Mouse (Mus musculus): ENCODE results near the gene Got2. TPM values are rescaled to one million over a fixed set of nuclear protein-coding genes. Genes with fewer than 3 reads are reported as not detected.
A peak's percentile ranks its signal among the peaks of the same experiment; 100 is the strongest.
"Not testable (repeated sequence)": the region's sequence is repeated elsewhere in the genome, so short reads cannot be mapped to it uniquely, and the experiment has no call there.

The Got2 gene
- polyA plus RNA-seq, 1 experiment = 217 TPM

- no peak overlapping the region for H3K4me3 ChIP-seq (ENCODE audit: insufficient read depth, low read length)
- H3K4me1 ChIP-seq (ENCODE audit: control insufficient read depth, insufficient read depth, low read length) = peaks cover 1% of the 10 kb centered on the region; the same call in 1 of the 2 replicates
- TF ChIP-seq CTCF (IDR thresholded peaks at IDR 0.05; ENCODE audit: extremely low read depth, insufficient read depth, low read length) (peak; percentile 96), POLR2A (IDR thresholded peaks at IDR 0.05; ENCODE audit: extremely low read depth, insufficient read depth, low read length) (no peak)
- no peak overlapping the region for H3K27ac ChIP-seq (ENCODE audit: insufficient read depth, low read length)
These were observed 55.5 kb downstream of the Got2 start for GRCm38 (mm10) chr8:95832603-95833434.

GRCm38 (mm10) chr8:95830144-95830543 is 58.2 kb downstream of the Got2 start:
- TF ChIP-seq CTCF (IDR thresholded peaks at IDR 0.05; ENCODE audit: extremely low read depth, insufficient read depth, low read length) = no peak
- no peak for TF ChIP-seq POLR2A (IDR thresholded peaks at IDR 0.05; ENCODE audit: extremely low read depth, insufficient read depth, low read length)
- Histone ChIP-seq H3K27ac (ENCODE audit: insufficient read depth, low read length) (no peak overlapping the region), H3K4me3 (ENCODE audit: insufficient read depth, low read length) (no peak overlapping the region), H3K4me1 (ENCODE audit: control insufficient read depth, insufficient read depth, low read length) (peaks cover 1% of the 10 kb centered on the region; the same call in 1 of the 2 replicates)

GRCm38 (mm10) chr8:95825162-95825561 is 63.2 kb downstream of the Got2 start, which contains the start of gene Sap18b:
Gene Sap18b, plus strand, starts transcription at chr8:95825346.
- H3K27ac ChIP-seq (ENCODE audit: insufficient read depth, low read length); H3K4me1 ChIP-seq (ENCODE audit: control insufficient read depth, insufficient read depth, low read length): not testable (repeated sequence)

GRCm38 (mm10) chr8:95822699-95823098 is 65.6 kb downstream of the Got2 start:
- Histone ChIP-seq H3K4me3 (ENCODE audit: insufficient read depth, low read length) (no peak overlapping the region), H3K4me1 (ENCODE audit: control insufficient read depth, insufficient read depth, low read length) (no peaks in the 10 kb centered on the region), H3K27ac (ENCODE audit: insufficient read depth, low read length) (no peak overlapping the region)
- no peak for TF ChIP-seq CTCF (IDR thresholded peaks at IDR 0.05; ENCODE audit: extremely low read depth, insufficient read depth, low read length)

More at GRCm38 (mm10) chr8:95825162-95825561, 63.2 kb downstream of the Got2 start, which contains the start of gene Sap18b:
- not testable (repeated sequence) for H3K4me3 ChIP-seq (ENCODE audit: insufficient read depth, low read length)

GRCm38 (mm10) chr8:95822096-95822495 is 66.3 kb downstream of the Got2 start:
- Histone ChIP-seq H3K4me1 (ENCODE audit: control insufficient read depth, insufficient read depth, low read length) (no peaks in the 10 kb centered on the region), H3K27ac (ENCODE audit: insufficient read depth, low read length) (no peak overlapping the region), H3K4me3 (ENCODE audit: insufficient read depth, low read length) (no peak overlapping the region)
- no peak for TF ChIP-seq POLR2A (IDR thresholded peaks at IDR 0.05; ENCODE audit: extremely low read depth, insufficient read depth, low read length)
- TF ChIP-seq CTCF (IDR thresholded peaks at IDR 0.05; ENCODE audit: extremely low read depth, insufficient read depth, low read length) = no peak

- TF ChIP-seq CTCF (IDR thresholded peaks at IDR 0.05; ENCODE audit: extremely low read depth, insufficient read depth, low read length) (no peak), POLR2A (IDR thresholded peaks at IDR 0.05; ENCODE audit: extremely low read depth, insufficient read depth, low read length) (no peak)
- Histone ChIP-seq H3K4me3 (ENCODE audit: insufficient read depth, low read length) (no peak overlapping the region), H3K4me1 (ENCODE audit: control insufficient read depth, insufficient read depth, low read length) (no peaks in the 10 kb centered on the region), H3K27ac (ENCODE audit: insufficient read depth, low read length) (no peak overlapping the region)
These were observed 67.1 kb downstream of the Got2 start for GRCm38 (mm10) chr8:95821266-95821665.

- TF ChIP-seq POLR2A (IDR thresholded peaks at IDR 0.05; ENCODE audit: extremely low read depth, insufficient read depth, low read length) (no peak), CTCF (IDR thresholded peaks at IDR 0.05; ENCODE audit: extremely low read depth, insufficient read depth, low read length) (no peak)
These were observed 70.1 kb downstream of the Got2 start for GRCm38 (mm10) chr8:95818211-95818610.

GRCm38 (mm10) chr8:95817597-95817996 is 70.8 kb downstream of the Got2 start:
- no peak overlapping the region for H3K27ac ChIP-seq (ENCODE audit: insufficient read depth, low read length)
- no peak overlapping the region for H3K4me3 ChIP-seq (ENCODE audit: insufficient read depth, low read length)

More at GRCm38 (mm10) chr8:95818211-95818610, 70.1 kb downstream of the Got2 start:
- Histone ChIP-seq H3K4me1 (ENCODE audit: control insufficient read depth, insufficient read depth, low read length) (no peaks in the 10 kb centered on the region), H3K27ac (ENCODE audit: insufficient read depth, low read length) (no peak overlapping the region), H3K4me3 (ENCODE audit: insufficient read depth, low read length) (no peak overlapping the region)

GRCm38 (mm10) chr8:95816044-95816708 is 72.2 kb downstream of the Got2 start:
- Histone ChIP-seq H3K4me1 (ENCODE audit: control insufficient read depth, insufficient read depth, low read length) (no peaks in the 10 kb centered on the region), H3K27ac (ENCODE audit: insufficient read depth, low read length) (no peak overlapping the region), H3K4me3 (ENCODE audit: insufficient read depth, low read length) (no peak overlapping the region)
- TF ChIP-seq POLR2A (IDR thresholded peaks at IDR 0.05; ENCODE audit: extremely low read depth, insufficient read depth, low read length) (no peak), CTCF (IDR thresholded peaks at IDR 0.05; ENCODE audit: extremely low read depth, insufficient read depth, low read length) (no peak)

More at GRCm38 (mm10) chr8:95817597-95817996, 70.8 kb downstream of the Got2 start:
- TF ChIP-seq CTCF (IDR thresholded peaks at IDR 0.05; ENCODE audit: extremely low read depth, insufficient read depth, low read length) = no peak
- TF ChIP-seq POLR2A (IDR thresholded peaks at IDR 0.05; ENCODE audit: extremely low read depth, insufficient read depth, low read length) = no peak
- H3K4me1 ChIP-seq (ENCODE audit: control insufficient read depth, insufficient read depth, low read length) = no peaks in the 10 kb centered on the region

Other genes with a start within 250 kb of the Got2 start
- gene Ndrg4, start 211.6 kb downstream of the Got2 start, polyA plus RNA-seq (2012; rRNA removed) = 1,920 and 1,995 TPM in 2 replicates
- gene Setd6, start 172.7 kb downstream of the Got2 start, polyA plus RNA-seq (2012; rRNA removed) = 22.9 and 29.1 TPM in 2 replicates
- gene Cnot1, start 81.1 kb downstream of the Got2 start, polyA plus RNA-seq (2012; rRNA removed) = 51.3 and 54.7 TPM in 2 replicates
- 68.0 and 69.6 TPM in 2 replicates for gene Sap18b, start 63.2 kb downstream of the Got2 start, polyA plus RNA-seq (2012; rRNA removed)
- 29.5 and 30.1 TPM in 2 replicates for gene Slc38a7, start 35.0 kb downstream of the Got2 start, polyA plus RNA-seq (2012; rRNA removed)